Mouse (Mus musculus): ENCODE results near the gene 4930535I16Rik. TPM values are rescaled to one million over a fixed set of nuclear protein-coding genes. Genes with fewer than 3 reads are reported as not detected.
"Not testable (repeated sequence)": the region's sequence is repeated elsewhere in the genome, so short reads cannot be mapped to it uniquely, and the experiment has no call there.

Gene 4930535I16Rik
- polyA plus RNA-seq (2015; fragmentation: Nextera tagmentation; extraction: Ambion mirVana): not detected in 2 replicates

DNA sequence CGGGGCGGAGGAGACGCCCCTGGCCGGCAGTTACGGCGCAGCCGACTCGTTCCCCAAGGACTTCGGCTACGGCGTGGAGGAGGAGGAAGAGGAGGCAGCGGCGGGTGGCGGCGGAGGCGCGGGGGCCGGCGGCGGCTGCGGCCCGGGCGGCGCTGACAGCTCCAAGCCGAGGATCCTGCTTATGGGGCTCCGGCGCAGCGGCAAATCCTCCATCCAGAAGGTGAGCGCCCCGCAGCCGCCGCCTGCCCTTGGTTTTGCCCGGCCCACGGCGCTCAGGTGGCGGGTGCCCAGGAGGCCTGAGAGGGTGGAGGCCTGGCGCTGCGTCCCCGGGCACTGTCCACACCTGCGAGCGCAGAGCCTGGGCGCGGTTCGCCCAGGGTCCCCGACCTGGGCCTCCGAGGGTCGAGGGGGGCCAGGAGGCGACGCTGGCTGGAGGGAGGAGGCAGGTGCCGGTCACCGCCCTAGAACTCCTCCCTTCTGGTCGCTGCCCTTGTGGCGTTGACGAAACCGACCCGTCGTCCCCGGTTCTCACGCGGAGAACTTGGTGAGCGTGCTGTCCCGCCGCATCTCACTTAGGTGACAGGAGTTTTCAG is at the start of gene 4930535I16Rik:
Gene 4930535I16Rik, minus strand, starts transcription at position 475 of the 593 bp plus-strand sequence.
- WGBS: under 1% methylated on average over 46 of the region's 63 CpGs
- Histone ChIP-seq H3K27ac (replicated peaks) (peak within 1 kb of the TSS; percentile 85), H3K9ac (replicated peaks) (peak within 1 kb of the TSS; percentile 96), H3K36me3 (peaks cover 21% of the 10 kb centered on the region), H3K4me3 (peak within 1 kb of the TSS; percentile 100), H3K4me2 (replicated peaks) (peak within 1 kb of the TSS; percentile 93), H3K27me3 (no peaks in the 10 kb centered on the region), H3K4me1 (peaks cover 30% of the 10 kb centered on the region), H3K9me3 (no peaks in the 10 kb centered on the region)
- peak; percentile 32 for ATAC-seq (replicated peaks)

DNA sequence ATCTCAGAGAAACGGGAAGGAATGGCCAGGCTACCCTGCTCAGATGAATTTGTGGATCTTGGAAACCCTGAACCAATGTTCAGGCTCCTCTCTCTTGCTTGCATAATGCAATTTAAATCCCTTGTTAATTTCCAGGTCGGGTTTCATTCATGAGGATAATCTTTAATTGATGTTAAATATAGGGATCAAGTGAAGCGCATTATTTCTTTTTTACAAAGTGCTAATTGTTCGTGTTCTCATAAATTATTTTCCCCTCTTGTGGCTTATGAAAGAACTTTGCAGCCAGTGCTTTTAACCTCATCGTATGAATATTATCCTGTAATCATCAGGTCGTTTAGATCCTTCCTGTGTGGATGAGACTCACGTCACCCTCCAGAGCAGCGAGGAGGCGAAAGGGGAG is 44.9 kb upstream of the 4930535I16Rik start:
- 0 out of 2 replicates have a peak, but pooled peaks cover 5% of the 10 kb centered on the region for H3K27me3 ChIP-seq
- no peak overlapping the region for H3K9ac ChIP-seq (replicated peaks)
- 16% methylated on average over 9 of the region's 9 CpGs for WGBS

DNA sequence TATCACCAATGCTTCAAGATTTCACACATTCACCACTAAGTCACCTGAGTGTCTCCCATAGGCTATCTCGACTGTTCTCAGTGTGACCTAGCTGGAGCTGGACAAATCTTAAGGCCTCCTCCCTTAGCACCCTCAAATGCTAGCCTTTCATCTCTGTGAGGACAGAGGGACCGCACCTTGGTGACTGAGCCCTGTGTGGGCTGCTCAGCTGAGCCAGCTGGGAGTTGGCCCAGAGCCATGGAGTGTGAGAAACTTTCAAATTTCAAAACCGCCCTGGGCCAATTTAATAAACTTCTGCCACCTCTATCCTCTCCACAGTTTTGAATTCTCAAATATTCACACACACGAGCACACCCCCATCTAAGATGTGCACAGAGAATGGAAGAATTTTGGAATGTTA is 43.1 kb upstream of the 4930535I16Rik start:
- no peak for ATAC-seq (replicated peaks)
- WGBS: 57% methylated on average over 4 of the region's 4 CpGs
- Histone ChIP-seq H3K9me3 (no peaks in the 10 kb centered on the region), H3K4me2 (replicated peaks) (no peak overlapping the region), H3K4me1 (peaks cover 17% of the 10 kb centered on the region), H3K9ac (replicated peaks) (no peak overlapping the region), H3K36me3 (no peaks in the 10 kb centered on the region), H3K4me3 (no peak overlapping the region), H3K27ac (replicated peaks) (no peak overlapping the region), H3K27me3 (peaks cover 11% of the 10 kb centered on the region; the same call in 1 of the 2 replicates)

More for the DNA sequence above, 44.9 kb upstream of the 4930535I16Rik start:
- Histone ChIP-seq H3K27ac (replicated peaks) (no peak overlapping the region), H3K4me1 (peaks cover 3% of the 10 kb centered on the region), H3K36me3 (no peaks in the 10 kb centered on the region), H3K4me2 (replicated peaks) (no peak overlapping the region), H3K4me3 (no peak overlapping the region), H3K9me3 (no peaks in the 10 kb centered on the region)
- no peak for ATAC-seq (replicated peaks)

DNA sequence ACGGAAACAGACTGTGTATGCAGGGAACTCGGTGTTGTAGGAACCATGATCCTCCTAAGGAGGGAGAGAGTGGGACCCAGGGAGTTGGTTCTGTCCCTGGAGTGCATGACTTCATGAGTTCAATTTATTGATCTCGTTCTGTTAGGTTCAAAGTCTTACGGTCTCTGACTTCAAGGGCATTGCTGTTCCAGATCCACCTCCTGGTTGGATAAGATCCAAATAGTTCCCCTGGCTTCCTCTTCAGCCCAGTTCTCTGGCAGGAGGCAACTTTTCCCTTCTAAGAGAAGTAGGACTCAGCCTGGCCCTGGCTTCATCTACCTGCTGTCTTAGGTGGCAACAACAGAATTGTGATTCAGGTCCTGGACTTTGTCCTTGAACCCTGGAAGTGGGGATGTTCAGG is 40.1 kb upstream of the 4930535I16Rik start:
- peaks cover 15% of the 10 kb centered on the region for H3K4me1 ChIP-seq
- 75% methylated on average over 4 of the region's 4 CpGs for WGBS
- H3K9me3 ChIP-seq: no peaks in the 10 kb centered on the region
- H3K27me3 ChIP-seq: peaks cover 11% of the 10 kb centered on the region; the same call in 1 of the 2 replicates
- H3K4me2 ChIP-seq (replicated peaks): no peak overlapping the region
- no peak overlapping the region for H3K4me3 ChIP-seq
- no peaks in the 10 kb centered on the region for H3K36me3 ChIP-seq
- no peak overlapping the region for H3K9ac ChIP-seq (replicated peaks)
- no peak for ATAC-seq (replicated peaks)
- no peak overlapping the region for H3K27ac ChIP-seq (replicated peaks)

DNA sequence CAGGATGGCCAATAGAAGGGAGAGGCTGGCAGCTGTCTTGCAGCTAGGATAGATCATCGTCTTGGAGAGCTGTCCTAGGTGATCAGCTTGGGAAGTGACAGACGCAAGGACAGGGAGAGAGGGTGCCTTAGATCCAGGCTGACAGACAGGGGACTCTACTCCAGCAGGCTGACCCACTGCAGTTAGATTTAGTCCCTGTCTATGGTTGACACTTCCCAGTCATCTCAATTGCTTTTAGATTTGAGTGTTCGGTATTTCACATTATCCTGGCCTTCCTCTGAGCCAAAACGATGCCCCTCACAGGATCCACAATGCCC is 39.6 kb upstream of the 4930535I16Rik start:
- Histone ChIP-seq H3K9ac (replicated peaks) (no peak overlapping the region), H3K27ac (replicated peaks) (no peak overlapping the region), H3K4me2 (replicated peaks) (peak overlapping the region; percentile 46), H3K4me1 (peaks cover 13% of the 10 kb centered on the region), H3K4me3 (no peak overlapping the region), H3K27me3 (peaks cover 11% of the 10 kb centered on the region; the same call in 1 of the 2 replicates), H3K36me3 (no peaks in the 10 kb centered on the region), H3K9me3 (no peaks in the 10 kb centered on the region)
- no peak; the same call in 1 of the 2 replicates for ATAC-seq (replicated peaks)
- WGBS: 53% methylated on average over 4 of the region's 4 CpGs

DNA sequence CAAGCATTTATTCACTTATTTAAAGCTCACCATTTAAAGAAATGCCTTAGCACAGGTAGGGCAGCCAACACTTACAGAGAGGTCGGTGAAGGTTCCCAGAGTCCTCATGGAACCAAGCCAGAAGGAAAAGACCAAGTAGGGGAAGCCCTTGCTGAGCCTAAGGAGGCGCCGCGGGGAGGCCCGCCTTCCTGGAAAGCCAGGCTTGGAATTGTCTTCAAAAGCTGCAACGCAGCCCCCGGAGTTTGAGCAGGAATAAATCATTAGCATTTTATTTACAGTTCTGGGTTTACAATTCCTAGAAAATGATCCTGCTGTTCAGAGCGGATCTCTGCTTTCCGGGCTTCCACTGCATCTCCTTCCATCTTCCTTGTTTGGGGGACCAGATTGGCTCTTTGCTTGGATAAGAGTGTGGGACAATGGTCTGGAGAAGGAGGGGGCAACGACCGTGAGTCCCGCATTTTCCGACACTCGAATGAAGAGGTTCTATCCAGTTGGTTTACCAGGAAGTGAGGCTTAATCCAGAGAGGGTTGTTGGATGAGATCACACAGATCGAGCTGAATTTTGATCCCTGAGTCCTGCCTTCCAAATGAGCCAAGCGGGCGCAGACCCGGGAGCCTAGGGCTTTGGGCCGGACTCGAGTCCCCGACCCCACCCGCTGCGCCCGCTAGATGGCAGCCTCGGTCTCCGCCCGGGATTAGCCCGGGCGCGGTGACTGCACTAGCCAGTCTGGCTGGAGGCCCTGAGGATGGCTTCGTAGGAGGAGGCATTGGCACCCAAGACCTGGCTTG is 39.1 kb upstream of the 4930535I16Rik start:
- H3K9ac ChIP-seq (replicated peaks): peak overlapping the region; percentile 45
- H3K27ac ChIP-seq (replicated peaks): no peak overlapping the region
- peaks cover 10% of the 10 kb centered on the region; the same call in 1 of the 2 replicates for H3K27me3 ChIP-seq
- H3K4me3 ChIP-seq: peak overlapping the region; percentile 25
- peak overlapping the region; percentile 46 for H3K4me2 ChIP-seq (replicated peaks)
- WGBS: 5% methylated on average over 31 of the region's 31 CpGs
- H3K9me3 ChIP-seq: no peaks in the 10 kb centered on the region
- H3K36me3 ChIP-seq: no peaks in the 10 kb centered on the region
- peaks cover 13% of the 10 kb centered on the region for H3K4me1 ChIP-seq
- peak; percentile 91 for ATAC-seq (replicated peaks)

DNA sequence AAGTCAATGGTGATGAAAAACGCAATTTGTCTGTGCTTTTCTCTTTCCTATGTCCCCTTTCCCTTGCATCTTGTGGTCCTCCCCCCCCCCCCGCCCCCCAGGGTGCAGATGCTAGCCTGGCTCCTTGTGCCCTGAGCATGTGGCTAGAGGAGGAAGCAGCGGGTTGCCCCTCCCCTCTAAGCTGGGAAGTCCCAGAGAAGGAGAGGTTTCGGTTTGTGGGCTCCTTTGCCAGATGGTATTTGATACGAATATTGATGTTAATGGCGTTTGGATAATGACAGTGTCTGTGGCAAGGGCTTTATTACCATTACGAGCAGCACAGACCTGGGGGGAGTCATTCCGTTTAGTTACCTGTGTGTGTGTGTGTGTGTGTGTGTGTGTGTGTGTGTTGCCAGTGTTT is 34.2 kb upstream of the 4930535I16Rik start:
- Histone ChIP-seq H3K9ac (replicated peaks) (no peak overlapping the region), H3K27me3 (peaks cover 9% of the 10 kb centered on the region; the same call in 1 of the 2 replicates), H3K4me3 (no peak overlapping the region), H3K4me2 (replicated peaks) (no peak overlapping the region), H3K27ac (replicated peaks) (no peak overlapping the region), H3K4me1 (peaks cover 13% of the 10 kb centered on the region), H3K36me3 (no peaks in the 10 kb centered on the region), H3K9me3 (no peaks in the 10 kb centered on the region)
- 45% methylated on average over 8 of the region's 8 CpGs for WGBS
- no peak for ATAC-seq (replicated peaks)

DNA sequence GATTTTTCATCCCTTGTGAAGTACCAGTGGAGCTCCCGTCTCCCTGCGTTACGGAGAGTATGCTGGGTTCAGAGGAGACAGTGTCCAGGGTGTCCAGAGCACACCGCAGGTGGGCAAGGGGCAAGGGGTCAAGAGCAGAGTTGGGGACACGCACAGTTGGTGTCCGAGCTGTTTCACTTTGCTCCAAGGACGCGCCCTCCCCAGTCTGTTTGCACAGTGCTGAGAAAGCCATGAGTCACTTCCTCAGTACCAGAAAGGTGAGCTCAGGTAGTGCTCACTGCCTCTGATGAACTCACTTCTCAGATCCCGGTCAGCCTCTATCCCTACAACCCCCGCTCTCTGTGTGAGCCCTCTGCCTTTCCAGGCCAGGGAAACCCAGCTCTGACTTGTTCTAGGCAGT is 31.8 kb upstream of the 4930535I16Rik start:
- Histone ChIP-seq H3K9me3 (no peaks in the 10 kb centered on the region), H3K4me3 (no peak overlapping the region), H3K9ac (replicated peaks) (no peak overlapping the region), H3K27me3 (0 out of 2 replicates have a peak, but pooled peaks cover 3% of the 10 kb centered on the region), H3K27ac (replicated peaks) (no peak overlapping the region), H3K4me1 (0 out of 2 replicates have a peak, but pooled peaks cover 5% of the 10 kb centered on the region), H3K36me3 (no peaks in the 10 kb centered on the region), H3K4me2 (replicated peaks) (no peak overlapping the region)
- 84% methylated on average over 10 of the region's 10 CpGs for WGBS
- ATAC-seq (replicated peaks): no peak

DNA sequence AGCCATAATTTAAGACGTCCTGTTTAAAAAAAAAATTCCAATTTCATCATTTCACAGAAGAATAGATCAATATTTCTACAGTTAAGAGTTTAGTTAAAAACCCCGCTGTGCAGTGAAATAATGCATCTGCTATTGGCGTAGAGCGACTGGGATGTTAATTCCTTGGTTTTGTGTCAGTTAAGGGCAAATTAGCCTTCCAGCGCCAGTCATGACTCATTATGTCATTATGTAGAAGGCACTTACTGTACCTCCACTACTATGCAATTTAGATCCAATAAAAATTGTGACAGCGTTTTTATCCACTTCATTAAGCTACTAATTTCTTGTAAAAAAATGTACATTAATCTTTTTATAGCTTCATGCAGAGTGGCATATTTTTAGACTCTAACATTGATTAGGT is 31.1 kb upstream of the 4930535I16Rik start:
- 53% methylated on average over 6 of the region's 6 CpGs for WGBS
- Histone ChIP-seq H3K9me3 (no peaks in the 10 kb centered on the region), H3K4me1 (0 out of 2 replicates have a peak, but pooled peaks cover 5% of the 10 kb centered on the region), H3K4me3 (no peak overlapping the region), H3K4me2 (replicated peaks) (no peak overlapping the region), H3K9ac (replicated peaks) (no peak overlapping the region), H3K27ac (replicated peaks) (no peak overlapping the region), H3K36me3 (no peaks in the 10 kb centered on the region), H3K27me3 (0 out of 2 replicates have a peak, but pooled peaks cover 3% of the 10 kb centered on the region)
- ATAC-seq (replicated peaks): no peak

DNA sequence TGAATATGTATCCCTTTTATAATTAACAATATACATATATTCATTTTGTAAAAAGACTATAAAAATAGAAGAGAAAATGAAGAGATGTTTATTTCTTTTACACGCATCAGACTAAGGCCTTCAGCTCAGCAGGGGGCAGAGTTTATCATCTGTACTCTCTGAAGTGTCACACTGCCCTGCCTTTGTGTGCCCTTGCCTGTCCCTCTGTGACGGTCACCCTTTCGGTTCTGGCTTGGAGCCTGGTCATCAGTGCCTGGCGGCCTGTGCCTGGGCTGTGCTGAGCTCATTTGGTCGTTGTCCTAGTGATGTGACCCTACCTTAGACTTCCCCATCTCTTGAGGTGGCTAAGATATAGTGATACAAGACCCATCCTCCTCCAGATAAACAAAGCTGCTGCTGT is 29.3 kb upstream of the 4930535I16Rik start:
- ATAC-seq (replicated peaks): no peak
- H3K9me3 ChIP-seq: no peaks in the 10 kb centered on the region
- no peak overlapping the region for H3K4me2 ChIP-seq (replicated peaks)
- H3K4me3 ChIP-seq: no peak overlapping the region
- H3K36me3 ChIP-seq: no peaks in the 10 kb centered on the region
- H3K27me3 ChIP-seq: 0 out of 2 replicates have a peak, but pooled peaks cover 3% of the 10 kb centered on the region
- WGBS: 60% methylated on average over 5 of the region's 5 CpGs
- 0 out of 2 replicates have a peak, but pooled peaks cover 5% of the 10 kb centered on the region for H3K4me1 ChIP-seq
- H3K27ac ChIP-seq (replicated peaks): no peak overlapping the region
- no peak overlapping the region for H3K9ac ChIP-seq (replicated peaks)

DNA sequence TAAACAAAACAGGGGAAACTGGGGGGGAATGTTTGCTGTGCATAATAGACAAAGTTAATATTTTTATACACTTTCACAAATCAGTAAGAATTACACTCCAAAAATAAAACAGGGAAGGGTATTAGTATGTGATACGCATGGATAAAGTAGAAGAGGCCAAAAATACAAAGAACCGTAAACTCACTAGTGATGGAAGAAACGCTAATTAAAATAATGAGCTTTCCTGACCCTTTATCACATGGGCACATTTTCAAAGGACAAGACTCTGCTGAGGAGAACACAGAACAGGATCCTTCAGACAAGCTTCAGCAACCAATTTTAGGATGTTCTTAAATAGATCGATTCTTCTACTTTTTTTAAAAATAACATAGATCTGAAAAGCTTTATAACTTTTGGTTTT is 28.9 kb upstream of the 4930535I16Rik start:
- ATAC-seq (replicated peaks): no peak
- H3K9ac ChIP-seq (replicated peaks): no peak overlapping the region
- WGBS: 59% methylated on average over 4 of the region's 4 CpGs
- no peak overlapping the region for H3K4me3 ChIP-seq
- H3K27ac ChIP-seq (replicated peaks): no peak overlapping the region
- 0 out of 2 replicates have a peak, but pooled peaks cover 5% of the 10 kb centered on the region for H3K4me1 ChIP-seq
- no peak overlapping the region for H3K4me2 ChIP-seq (replicated peaks)
- H3K9me3 ChIP-seq: no peaks in the 10 kb centered on the region
- 0 out of 2 replicates have a peak, but pooled peaks cover 3% of the 10 kb centered on the region for H3K27me3 ChIP-seq
- no peaks in the 10 kb centered on the region for H3K36me3 ChIP-seq

DNA sequence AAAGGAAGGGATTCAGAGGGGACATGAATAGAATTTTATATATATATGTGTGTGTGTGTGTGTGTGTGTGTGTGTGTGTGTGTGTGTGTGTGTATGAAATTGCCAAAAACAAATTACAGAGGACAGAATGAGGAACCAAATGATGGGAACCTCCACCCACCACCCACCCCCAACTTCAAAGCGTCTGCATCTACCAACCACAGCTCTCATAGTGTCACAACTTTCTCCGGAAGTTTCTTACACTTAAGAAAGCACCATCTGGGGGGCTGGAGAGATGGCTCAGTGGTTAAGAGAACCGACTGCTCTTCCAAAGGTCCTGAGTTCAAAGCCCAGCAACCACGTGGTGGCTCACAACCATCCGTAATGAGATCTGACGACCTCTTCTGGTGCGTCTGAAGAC is 23.1 kb upstream of the 4930535I16Rik start:
- ATAC-seq (replicated peaks); H3K9me3 ChIP-seq; H3K4me3 ChIP-seq; H3K4me1 ChIP-seq; H3K27ac ChIP-seq (replicated peaks); H3K27me3 ChIP-seq; H3K4me2 ChIP-seq (replicated peaks); H3K9ac ChIP-seq (replicated peaks): not testable (repeated sequence)
- peaks cover 18% of the 10 kb centered on the region for H3K36me3 ChIP-seq
- 80% methylated on average over 7 of the region's 7 CpGs for WGBS

All from forebrain, embryonic 15.5 days (tissue).